Mouse (Mus musculus): ENCODE measurements at regions not wholly inside any gene's neighbourhood (a gene's known extent, or its start where the extent isn't known, plus 50 kb on each side); places are given as distances from the start of the nearest gene placed in this dataset.

GRCm38 (mm10) chr3:60138319-60138718, 56.6 kb downstream of the Sucnr1 start:
- DNase-seq = no peak

- DNase-seq = no peak
Measured at GRCm38 (mm10) chr3:60159865-60160264, 78.2 kb downstream of the Sucnr1 start.

- DNase-seq = no peak
Measured at GRCm38 (mm10) chr3:60167633-60168032, 86.0 kb downstream of the Sucnr1 start.

- no peak for DNase-seq
Measured at GRCm38 (mm10) chr3:60168135-60168926, 86.7 kb downstream of the Sucnr1 start.

GRCm38 (mm10) chr3:60169606-60170005, 87.9 kb downstream of the Sucnr1 start:
- no peak for DNase-seq

- DNase-seq = no peak
Measured at GRCm38 (mm10) chr3:60184481-60184880, 102.8 kb downstream of the Sucnr1 start.

- DNase-seq = no peak
Measured at GRCm38 (mm10) chr3:60196031-60196430, 114.4 kb downstream of the Sucnr1 start.

GRCm38 (mm10) chr3:60207936-60208335, 126.3 kb downstream of the Sucnr1 start:
- DNase-seq = no peak

GRCm38 (mm10) chr3:60218938-60219337, 137.3 kb downstream of the Sucnr1 start:
- DNase-seq = no peak

- DNase-seq = no peak
Measured at GRCm38 (mm10) chr3:60240664-60241063, 159.0 kb downstream of the Sucnr1 start.

GRCm38 (mm10) chr3:60266666-60267415, 185.2 kb downstream of the Sucnr1 start:
- no peak for DNase-seq

GRCm38 (mm10) chr3:60267416-60268174, 185.9 kb downstream of the Sucnr1 start:
- no peak for DNase-seq

- DNase-seq = no peak
Measured at GRCm38 (mm10) chr3:60270463-60270862, 188.8 kb downstream of the Sucnr1 start.

- DNase-seq = no peak
Measured at GRCm38 (mm10) chr3:60273744-60274143, 192.1 kb downstream of the Sucnr1 start.

GRCm38 (mm10) chr3:60275249-60275838, 193.7 kb downstream of the Sucnr1 start:
- DNase-seq = no peak

- no peak for DNase-seq
Measured at GRCm38 (mm10) chr3:60277791-60278190, 194.8 kb upstream of the Mbnl1 start.

GRCm38 (mm10) chr3:60281229-60281628, 191.4 kb upstream of the Mbnl1 start:
- no peak for DNase-seq

GRCm38 (mm10) chr3:60281959-60282495, 190.6 kb upstream of the Mbnl1 start:
- no peak for DNase-seq

- peak; percentile 37 for DNase-seq
Measured at GRCm38 (mm10) chr3:60292142-60292541, 180.5 kb upstream of the Mbnl1 start.

- no peak for DNase-seq
Measured at GRCm38 (mm10) chr3:60292940-60293339, 179.7 kb upstream of the Mbnl1 start.

- no peak for DNase-seq
Measured at GRCm38 (mm10) chr3:60305399-60305798, 167.2 kb upstream of the Mbnl1 start.

- DNase-seq = no peak
Measured at GRCm38 (mm10) chr3:60310402-60310801, 162.2 kb upstream of the Mbnl1 start.

- DNase-seq = no peak
Measured at GRCm38 (mm10) chr3:60311178-60311577, 161.5 kb upstream of the Mbnl1 start.

Measured in right cerebral cortex, postnatal 25 days (tissue).